Mouse (Mus musculus): Measurements from ENCODE around the gene BC052040.

BC052040 gene

DNA sequence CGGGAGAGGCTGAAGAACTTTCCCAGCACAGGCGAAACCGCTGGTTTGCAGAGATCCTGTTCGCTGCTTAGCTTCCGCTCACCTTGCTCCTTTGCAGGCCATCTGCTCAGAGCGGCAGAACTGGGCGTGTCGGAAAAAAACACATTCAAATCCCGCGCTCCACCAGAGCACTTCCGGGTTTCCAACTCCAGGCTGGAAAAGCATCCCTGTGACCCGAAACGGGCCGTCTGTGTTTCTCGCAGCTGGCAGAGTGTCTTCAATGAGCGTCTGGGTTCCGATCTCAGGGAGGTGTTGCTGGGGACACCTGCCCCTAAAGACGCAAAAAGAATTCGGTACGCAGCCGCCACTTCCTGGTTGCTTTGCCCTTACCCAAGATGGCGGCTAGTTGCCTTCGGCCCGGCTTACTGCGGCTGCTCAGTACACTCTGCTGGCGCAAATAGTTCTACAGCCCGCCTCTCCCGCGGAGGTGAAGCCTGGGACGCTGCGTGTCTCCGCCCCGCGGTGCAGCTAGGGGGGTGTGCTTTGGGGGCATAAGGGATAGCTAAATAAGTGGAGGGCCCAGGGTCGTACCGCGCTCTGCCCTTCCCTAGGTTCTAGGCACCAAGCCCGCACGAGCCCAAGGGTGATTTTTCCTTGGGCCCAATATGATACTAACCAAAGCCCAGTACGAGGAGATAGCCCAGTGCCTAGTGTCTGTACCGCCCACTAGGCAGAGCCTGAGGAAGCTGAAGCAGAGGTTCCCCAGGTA is at the start of gene BC052040:
Gene BC052040 (plus strand): TSS at position 476 of the 748 bp plus-strand sequence.
- peak; percentile 95 for DNase-seq (ENCODE audit: low read depth)

DNA sequence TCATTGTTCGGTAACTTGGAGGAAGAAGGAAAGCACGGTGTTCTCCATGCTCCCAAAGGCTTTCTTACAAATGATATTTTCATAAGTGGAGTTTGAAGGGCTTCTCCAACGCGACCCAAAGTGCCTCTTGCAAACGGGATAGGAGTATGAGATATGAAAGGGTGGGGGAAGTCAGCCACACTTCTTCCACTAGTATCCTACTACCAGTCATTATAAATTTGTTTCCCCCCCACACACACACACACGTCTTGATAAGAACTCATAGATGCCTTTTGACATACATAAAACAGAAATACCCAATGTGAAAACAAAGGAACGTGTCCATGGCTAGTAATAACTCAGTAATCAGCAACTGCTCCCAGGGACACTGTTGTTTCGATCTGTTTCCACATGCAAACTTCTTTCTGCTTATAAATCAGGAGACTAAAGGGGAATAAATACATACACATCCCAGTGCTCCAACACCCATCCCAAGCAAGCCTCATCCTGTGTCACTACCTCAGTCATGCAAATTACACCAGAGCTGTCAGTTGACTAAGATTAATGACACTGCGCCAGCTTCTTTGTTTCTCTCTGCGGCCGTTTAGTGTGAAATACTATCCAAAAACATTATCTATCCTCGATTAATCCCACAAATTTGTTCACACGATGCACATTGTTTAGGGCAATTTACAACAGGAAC is 43.4 kb upstream of the BC052040 start:
- DNase-seq (ENCODE audit: low read depth): no peak

DNA sequence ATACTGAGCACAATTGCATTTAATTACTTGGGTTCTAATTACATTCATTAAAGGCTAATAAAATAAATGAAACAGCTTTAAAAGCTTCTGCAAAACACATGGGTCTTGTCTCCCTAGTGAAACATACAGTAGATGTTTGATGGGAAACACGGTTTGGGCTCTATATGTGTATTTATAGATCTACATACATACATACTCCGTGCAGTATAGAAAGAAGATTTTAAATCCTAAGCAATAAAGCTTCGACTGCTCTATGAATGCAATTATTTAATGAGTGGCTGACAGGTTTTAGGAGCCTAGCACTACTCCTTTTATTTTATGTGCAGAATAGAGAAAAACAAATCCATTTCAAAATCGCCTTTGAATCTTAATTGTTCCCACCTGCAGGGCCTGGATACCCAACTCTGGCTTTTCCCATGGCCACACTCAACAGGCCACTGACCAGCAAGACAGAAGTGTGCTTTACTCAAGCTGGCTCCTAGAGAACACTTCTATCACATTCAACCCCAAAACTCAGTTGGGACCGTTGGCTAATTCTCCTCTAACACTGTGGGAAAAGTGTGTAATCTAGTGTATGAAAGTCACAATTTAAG is 42.7 kb upstream of the BC052040 start:
- DNase-seq (ENCODE audit: low read depth): no peak

DNA sequence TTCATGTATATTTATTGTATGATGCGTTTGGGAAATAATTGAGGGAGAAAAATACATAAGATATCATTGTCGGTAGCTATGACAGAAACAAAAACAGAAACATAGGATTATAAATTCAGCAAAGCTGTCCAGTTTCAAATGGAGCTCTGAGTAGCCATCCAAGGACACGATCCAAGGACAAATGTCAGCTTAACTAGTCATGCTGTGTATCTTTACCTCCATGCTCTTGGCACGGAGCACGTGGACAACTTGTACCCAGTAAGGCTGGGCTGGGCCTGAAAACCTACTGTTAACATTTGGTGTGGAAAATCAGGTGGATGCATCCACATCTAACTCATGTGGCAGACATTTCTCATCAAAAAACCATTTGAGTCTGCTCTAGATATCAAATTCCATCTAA is 41.8 kb upstream of the BC052040 start:
- no peak for DNase-seq (ENCODE audit: low read depth)

DNA sequence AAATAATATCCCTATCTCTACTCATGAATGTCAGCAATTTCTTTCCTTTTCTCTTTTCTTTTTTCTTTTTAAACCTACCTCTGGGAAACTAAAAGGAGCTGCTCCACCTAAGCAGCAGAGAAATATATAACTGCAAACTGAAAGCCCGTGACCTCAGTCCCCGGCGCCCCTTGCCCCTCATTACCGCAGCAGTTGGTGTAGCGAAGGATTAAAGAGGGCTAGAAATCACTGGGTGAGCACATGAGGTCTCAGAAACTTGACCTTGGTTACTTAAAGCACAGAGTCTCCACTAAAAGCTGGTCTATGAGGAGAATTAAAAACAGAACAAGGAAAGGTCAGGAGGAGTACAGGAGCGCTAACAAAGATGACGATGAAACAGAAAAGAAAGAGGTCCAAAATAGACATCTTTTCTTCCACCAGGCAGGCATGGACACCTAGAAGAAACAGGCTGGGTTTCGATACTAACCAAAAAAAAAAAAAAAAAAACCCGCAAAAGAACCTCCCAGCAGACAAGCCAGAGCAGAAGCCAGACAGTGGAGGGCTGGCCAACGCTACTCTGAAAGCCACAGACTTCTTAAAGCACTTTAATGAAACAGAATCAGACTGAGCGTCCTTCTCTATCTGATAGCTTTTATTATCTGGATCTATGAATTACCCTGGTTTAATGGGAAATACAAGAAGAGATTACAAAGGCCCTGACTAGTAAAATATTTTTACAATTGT is 39.0 kb upstream of the BC052040 start:
- no peak for DNase-seq (ENCODE audit: low read depth)

DNA sequence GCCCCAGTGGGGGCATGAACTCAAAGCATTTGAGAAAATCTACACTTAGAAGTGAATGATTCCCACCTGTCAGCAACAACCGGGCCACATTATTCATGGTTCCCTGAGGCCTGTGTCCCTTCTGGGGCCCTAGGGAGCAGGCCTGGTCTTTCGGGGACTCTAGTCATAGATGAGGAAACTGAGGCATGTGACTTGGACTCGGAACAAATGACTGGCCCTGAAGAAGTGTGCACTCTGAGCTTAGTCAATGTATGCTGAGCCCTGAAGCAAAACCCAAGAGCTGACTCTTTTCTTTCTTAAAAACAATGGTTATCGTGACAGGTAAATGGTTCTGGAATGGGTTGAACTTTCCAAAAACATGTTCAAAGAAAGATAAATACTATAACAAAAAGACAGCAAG is 38.3 kb upstream of the BC052040 start:
- no peak for DNase-seq (ENCODE audit: low read depth)

DNA sequence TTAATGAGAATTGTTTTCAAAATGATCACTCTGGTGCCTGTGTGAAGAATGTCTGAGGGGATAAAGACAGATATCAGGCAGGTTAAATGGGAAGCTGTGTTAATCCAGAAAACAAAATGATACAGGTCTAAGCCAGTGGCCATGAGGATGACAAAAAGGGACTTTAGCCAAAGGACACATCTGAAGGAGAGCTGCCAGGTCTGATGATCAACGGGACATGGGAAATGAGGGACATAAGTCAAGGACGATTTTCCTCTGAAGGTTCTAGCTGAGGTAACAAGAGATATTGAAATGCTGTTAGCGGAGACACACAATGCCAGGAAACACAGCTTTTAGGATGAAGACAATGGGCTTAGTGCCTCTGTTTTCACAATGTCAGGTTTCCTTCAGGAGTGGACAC is 29.6 kb upstream of the BC052040 start:
- no peak for DNase-seq (ENCODE audit: low read depth)

DNA sequence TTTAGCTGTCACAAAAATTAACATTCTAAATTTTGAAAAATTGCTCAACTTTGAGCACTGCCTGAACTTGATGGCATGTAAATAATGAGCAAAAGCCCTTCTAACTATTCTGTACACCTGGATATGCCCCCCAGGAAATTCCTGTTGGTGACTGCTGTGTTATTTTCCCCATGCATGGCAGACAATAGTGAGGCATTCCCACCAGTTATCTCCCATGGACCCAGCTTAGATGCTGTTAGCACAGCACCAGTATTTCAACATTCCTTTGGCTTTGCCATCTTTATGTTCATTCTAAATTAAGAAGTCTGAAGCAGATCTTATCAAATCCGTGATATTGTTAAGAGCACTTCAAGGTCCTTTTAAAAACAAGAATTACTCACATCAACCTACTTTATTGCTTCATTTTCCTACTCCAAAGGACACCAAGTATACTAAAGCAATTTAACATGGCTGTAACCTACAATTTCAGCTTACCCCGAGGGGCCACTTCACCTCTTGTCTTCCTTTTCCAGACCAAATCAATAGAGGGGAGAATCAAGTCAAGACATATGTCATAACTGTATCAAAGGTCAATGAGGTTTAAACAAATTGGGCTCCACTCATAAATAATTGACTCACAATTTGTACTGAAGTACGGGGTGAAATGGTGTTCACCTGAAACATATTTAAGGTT is 19.2 kb upstream of the BC052040 start:
- no peak for DNase-seq (ENCODE audit: low read depth)

DNA sequence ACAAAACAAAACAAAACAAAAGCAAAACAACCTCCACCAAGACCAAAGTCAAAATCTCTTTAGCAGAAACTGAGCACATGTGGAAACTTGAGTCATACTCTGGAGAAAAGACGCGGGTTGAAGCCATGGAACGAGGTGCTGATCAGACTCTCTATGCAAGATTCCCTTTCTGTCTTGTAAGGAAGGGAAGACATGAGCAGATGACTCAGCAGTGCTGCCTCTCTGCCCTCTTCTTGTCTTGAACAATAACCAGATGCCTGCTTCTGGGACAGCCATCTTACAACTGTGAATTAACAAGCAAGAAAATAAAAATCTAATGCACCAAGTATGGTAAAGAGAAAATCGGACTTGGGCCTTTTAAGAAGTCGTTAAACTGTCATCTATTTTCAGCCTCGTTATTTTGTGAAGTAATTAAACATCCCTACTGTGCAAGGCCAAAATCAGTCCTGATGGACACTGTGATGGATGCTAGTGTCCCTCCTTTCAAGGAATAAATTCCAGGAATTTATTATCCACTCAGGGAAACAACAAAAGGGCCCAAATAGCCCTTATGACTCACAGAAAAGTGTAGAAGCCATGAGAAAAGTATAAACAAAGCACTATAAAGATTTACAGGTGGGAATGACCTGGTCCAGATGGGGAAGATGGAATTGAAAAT is 18.0 kb upstream of the BC052040 start:
- DNase-seq (ENCODE audit: low read depth): peak; percentile 9

DNA sequence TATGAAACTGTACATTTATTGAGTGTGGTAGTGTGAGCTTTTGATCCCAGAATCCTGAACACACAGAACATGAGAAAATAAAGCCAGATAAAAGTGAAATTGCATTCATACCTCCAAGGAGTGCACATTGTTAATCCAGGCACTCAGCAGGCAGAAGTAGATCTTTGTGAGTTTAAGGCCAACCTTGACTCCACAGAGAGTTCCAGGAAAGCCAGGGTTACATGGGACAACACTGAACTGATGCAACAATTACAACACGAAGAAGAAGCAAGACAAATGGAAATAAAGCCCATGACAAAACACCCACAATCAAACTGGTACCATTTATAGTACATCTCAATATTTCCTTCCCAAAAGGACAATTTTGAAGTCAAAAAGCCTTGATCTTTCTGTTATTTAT is 9.5 kb upstream of the BC052040 start:
- no peak for DNase-seq (ENCODE audit: low read depth)

DNA sequence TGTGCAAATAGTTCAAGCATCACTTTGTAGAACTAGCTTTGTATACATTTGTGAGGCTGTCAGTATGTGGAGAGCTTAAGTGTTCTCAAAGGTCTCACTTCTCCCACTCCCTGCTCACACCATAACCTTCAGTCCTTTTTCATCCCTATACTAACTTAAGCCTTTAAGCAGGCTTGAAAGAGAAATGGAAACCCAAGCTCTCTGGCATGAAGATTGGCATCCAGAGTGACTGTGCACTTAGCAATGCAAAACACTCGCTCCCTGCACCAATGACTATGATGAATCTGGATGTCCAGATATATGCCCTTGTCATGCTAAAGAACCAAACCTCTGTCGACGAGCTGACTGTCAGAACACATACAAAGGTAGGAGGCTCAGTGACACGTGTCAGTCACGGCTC is 6.7 kb upstream of the BC052040 start:
- no peak for DNase-seq (ENCODE audit: low read depth)

DNA sequence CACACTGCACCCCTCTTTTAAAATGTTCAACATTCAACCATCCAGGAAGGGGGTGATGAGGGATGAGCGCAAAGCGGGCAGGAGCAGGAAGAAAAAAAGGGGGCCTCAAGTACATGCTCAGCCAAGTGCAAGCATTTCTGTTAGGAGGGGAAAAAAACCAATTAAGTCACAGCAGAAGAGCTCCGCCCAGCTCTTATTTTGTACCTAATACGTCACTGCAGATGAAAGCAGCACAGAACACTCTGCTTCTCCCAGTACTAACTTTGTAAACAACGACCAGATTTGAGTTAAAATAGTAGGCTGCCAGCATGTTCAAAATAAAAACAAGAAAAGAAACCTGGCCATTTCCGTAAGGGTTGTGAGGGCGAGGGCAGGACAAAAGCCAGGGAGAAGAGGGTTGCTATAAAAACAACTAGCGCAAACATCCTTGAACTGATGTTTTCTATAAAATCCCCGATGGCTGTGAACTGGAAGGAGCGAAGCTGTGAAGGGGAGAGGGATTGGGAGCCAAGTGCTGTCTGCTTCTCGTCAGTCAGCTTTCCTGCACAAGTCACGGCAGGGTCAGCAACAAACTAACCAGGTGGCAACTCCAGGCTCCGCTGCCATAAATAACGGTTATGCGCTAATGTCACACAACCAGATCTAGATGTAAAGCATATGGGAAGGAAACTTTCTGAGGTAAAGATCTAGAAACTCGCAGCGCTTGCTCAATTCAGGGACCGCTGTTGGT is 2.2 kb upstream of the BC052040 start:
- no peak for DNase-seq (ENCODE audit: low read depth)

DNA sequence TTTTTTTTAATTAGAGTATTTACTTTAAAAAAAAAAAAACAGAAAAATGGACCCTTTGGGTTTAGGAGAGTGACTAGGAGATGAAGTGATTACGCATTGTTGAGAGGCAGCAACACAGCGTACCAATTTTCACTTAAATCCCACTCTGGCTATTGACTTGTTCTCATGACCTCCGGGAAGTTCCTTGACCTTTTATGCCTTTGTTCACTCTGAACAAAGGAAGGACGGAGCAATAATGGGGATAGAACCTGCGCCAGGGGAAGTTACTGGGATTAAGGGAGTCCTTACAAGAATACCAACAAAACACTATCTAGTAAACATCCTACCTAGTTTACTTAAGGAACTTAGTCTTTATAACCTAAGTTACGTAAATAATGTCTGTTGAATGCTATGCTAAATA is 1.5 kb upstream of the BC052040 start:
- no peak for DNase-seq (ENCODE audit: low read depth)

DNA sequence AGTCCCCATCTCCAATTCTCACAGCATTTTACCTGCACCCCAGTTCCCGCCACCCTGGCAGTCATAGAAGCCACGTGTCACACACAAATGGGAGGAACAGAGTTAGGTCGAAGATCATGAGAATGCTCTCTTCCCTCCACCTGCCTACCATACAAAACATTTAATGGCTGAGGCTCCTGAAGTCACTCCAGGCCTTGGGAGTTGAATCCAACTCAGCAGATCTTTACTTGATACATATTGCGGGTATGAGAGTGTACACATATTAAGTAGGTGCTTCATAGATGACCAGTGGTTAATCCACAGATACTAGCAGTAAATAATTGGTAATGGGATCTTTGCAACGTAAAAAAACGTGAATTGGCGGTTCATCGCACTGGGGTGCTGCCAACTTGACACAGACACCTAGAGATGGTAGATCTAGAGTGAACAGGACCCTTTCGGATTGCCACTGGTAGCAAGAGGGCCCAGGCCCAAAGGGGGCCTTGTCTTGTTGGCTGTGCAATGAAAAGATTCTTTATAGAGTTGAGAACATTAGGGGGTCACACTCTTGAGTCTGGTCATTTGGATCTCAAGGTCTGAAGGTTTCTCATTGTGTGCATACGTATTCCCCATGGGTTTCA is 583 bp downstream of the BC052040 start:
- no peak for DNase-seq (ENCODE audit: low read depth)

DNA sequence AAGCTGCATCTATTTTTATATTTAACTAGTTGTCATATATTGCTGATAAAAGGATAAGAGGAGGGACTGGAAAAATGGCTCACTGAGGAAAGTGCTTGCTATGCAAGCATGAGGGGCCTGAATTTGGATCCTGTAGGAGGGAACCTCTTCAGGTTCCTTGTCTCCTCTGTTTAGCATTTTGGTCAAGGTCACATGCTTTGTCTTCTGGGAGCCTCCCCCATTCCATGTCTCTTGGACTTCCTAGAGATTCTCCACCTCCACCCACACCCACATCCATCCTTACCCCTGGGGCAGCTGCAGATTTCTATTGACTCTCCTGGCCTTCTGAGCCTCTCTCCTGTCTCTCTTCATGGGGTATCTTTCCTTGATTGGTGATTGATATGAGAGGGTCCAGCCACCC is 2.3 kb downstream of the BC052040 start:
- DNase-seq (ENCODE audit: low read depth): no peak

DNA sequence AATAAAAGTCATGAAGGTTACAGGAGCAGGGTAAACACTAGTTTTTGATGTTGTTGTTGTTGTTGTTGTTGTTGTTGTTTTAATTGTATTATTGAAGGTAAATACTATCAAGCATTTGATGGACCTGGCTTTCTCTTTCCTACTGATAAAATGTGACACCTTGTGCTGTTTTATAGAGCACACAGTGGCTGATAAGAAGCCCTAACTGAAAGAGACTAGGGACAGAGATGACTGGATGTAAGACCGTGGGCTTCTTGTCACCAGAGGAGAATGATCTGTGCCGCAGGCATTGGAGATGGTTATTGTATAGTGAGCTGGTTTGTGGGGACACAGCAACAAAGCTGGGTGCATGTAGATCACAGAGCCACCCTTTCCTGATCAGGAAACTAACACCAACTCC is 9.1 kb downstream of the BC052040 start:
- DNase-seq (ENCODE audit: low read depth): no peak

DNA sequence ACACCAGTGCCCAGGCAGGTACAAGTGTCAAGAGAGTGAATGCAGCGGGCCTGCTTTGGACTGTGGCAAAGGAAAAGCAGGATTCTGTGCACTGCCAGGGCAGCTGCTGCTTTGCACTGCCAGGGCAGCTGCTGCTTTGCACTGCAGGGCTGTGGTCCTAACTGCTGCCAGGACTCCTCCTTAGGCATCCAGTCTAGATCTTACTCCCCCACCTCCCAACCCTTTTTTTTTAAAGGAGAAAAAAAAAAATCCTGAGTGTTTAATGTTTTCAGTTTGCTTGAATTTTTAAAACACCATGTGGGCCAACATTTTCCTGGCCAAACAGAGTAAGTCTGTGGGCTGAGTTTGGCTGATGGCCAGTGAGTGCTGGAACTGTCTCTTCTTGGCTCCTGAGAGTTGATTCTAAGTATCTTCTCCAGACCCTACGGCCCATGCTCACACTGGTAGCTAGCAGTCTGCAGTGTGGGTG is 11.2 kb downstream of the BC052040 start:
- peak; percentile 40 for DNase-seq (ENCODE audit: low read depth)

DNA sequence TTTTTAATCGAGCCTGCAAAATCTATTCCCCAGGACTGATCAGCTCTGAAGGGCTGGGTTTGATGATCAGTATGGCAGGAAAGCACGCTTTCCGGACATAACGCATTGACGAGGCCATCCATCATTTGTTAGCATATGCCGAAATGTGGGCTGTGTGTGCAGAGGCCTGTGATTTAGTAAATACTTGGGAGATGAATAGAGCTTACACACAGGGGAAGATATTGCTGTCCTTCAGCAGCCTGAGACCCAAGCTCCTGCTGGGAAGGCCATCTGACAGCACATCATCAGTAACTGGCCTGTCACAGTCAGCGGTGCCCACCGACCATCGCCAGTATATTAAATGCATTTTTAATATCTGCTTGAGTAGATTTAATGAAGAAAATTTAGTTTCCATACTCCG is 15.5 kb downstream of the BC052040 start:
- DNase-seq (ENCODE audit: low read depth): no peak

DNA sequence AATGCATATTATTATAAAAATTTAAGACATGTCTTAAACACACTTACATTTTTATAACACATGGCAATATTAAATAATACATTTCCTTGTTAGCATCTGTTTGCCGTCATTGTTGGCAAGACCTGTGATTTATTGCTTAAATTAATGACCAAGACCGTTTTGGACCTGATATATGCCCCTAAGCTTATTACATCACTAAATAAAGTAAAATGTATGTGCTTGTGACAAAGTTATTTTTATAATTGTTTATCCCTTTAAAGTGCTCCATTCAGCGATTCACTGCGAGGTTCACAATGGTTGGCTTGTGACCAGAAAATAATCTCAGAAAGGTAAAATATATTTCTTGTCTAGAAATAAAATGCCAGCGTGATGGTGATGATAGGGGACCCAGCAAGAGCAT is 16.8 kb downstream of the BC052040 start:
- DNase-seq (ENCODE audit: low read depth): no peak

DNA sequence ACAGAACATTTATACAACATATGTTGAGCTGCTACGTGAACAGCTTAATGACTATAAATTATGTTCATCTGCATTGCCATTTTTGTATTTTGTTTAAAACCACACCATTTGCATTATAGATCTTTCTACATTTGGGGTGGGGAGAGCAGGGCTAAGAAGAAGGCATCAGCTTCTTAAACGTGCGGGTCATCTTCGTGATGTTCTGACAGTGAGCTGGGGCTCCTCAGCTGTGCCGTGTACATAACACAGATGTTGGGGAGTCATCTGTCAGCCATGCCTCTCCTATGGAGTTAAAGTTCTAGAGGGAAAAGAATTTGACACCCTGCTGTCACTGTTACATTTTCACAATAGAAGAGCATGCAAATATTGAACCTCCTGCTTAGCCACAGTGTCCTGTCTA is 19.2 kb downstream of the BC052040 start:
- DNase-seq (ENCODE audit: low read depth): no peak

All from 416B (cell line).